Mouse (Mus musculus): ENCODE measurements at regions not wholly inside any gene's neighbourhood (a gene's known extent, or its start where the extent isn't known, plus 50 kb on each side); places are given as distances from the start of the nearest gene placed in this dataset.

DNA sequence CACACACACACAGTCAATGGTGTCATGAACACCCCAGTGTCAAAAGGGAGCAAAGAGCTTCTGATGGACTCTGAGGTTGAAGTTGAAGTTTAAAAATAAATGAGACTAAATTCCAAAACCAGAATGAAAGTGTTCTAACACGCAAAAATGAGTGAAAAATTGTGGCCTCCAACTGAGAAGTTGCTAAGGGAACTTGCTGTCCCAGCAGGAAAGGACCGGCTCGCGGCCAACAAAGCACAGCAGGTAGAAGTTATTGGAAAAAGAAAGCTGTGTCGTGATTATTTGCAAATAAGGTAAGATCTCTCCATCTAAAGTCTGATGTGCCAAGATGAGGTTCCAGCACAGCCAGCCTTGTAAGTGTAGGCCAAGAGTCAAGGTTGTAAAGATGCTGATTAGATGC, 169.7 kb downstream of the Nrp2 start:
- DNase-seq (ENCODE audit: low spot score) (no peak), ATAC-seq (no peak)
- no peaks in the 10 kb centered on the region for H3K4me1 ChIP-seq (ENCODE audit: insufficient read depth, low read depth, low read length)
- H3K9ac ChIP-seq (replicated peaks; ENCODE audit: low read depth): no peak overlapping the region
- TF ChIP-seq CTCF (IDR thresholded peaks at IDR 0.05) (no peak), EP300 (IDR thresholded peaks at IDR 0.05) (no peak)
- 87% methylated on average over 5 of the region's 5 CpGs for WGBS
- no peaks in the 10 kb centered on the region for H3K9me3 ChIP-seq (ENCODE audit: low read length)
- H3K27ac ChIP-seq (ENCODE audit: low read length): no peak overlapping the region
- H3K4me2 ChIP-seq (replicated peaks; ENCODE audit: low read depth, low read length): no peak overlapping the region
- no peak overlapping the region for H3K4me3 ChIP-seq (ENCODE audit: low read depth, low read length)
- no peaks in the 10 kb centered on the region for H3K27me3 ChIP-seq (replicated peaks; ENCODE audit: insufficient read depth, low read length)
- no peaks in the 10 kb centered on the region for H3K36me3 ChIP-seq (ENCODE audit: insufficient read depth, low read length)

DNA sequence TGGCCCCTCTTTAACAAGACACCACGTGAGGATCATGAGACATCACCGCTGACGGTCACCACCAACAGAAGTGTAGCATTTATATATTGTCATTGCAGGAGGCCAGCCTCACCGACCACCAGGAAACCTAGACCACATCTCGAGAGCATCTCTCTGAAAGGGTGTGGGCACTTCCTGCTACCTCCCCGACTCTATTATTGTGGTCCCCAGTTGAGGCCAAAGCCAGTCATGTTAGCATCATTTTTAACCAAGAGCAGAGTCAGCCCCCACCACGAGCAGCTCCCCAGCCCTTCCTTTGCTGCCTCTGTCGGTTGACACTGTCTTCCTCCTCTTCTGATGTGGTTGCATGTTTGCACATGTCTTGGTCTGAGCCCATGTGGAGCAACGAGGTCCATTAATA, 172.5 kb downstream of the Nrp2 start:
- Histone ChIP-seq H3K27ac (ENCODE audit: low read length) (no peak overlapping the region), H3K9ac (replicated peaks; ENCODE audit: low read depth) (no peak overlapping the region), H3K4me1 (ENCODE audit: insufficient read depth, low read depth, low read length) (no peaks in the 10 kb centered on the region), H3K4me2 (replicated peaks; ENCODE audit: low read depth, low read length) (no peak overlapping the region), H3K27me3 (replicated peaks; ENCODE audit: insufficient read depth, low read length) (no peaks in the 10 kb centered on the region), H3K9me3 (ENCODE audit: low read length) (no peaks in the 10 kb centered on the region), H3K36me3 (ENCODE audit: insufficient read depth, low read length) (no peaks in the 10 kb centered on the region), H3K4me3 (ENCODE audit: low read depth, low read length) (no peak overlapping the region)
- no peak for ATAC-seq
- no peak for TF ChIP-seq CTCF (IDR thresholded peaks at IDR 0.05)
- no peak for TF ChIP-seq EP300 (IDR thresholded peaks at IDR 0.05)
- WGBS: 68% methylated on average over 9 of the region's 9 CpGs
- DNase-seq (ENCODE audit: low spot score): no peak

DNA sequence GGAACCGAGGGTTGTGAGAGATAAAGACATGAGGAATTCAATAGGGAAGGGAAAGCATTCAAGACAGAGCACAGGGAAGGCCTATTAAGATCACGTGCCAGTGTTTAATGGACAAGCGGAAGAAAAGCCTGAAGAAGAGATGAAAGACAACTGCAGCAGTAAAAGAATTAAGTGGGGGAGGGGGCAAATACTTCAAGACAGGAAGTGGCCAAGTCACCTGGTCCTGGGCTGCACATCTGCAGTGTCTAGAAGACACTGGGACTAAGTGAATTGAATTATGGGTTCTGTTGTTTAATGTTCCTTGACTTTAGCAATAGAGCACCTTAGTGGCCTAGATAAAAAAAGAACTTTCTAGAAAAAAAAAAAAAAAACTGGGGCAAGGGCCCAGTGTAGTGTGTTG, 173.6 kb downstream of the Nrp2 start:
- Histone ChIP-seq H3K27me3 (replicated peaks; ENCODE audit: insufficient read depth, low read length) (no peaks in the 10 kb centered on the region), H3K4me2 (replicated peaks; ENCODE audit: low read depth, low read length) (no peak overlapping the region), H3K9ac (replicated peaks; ENCODE audit: low read depth) (no peak overlapping the region), H3K36me3 (ENCODE audit: insufficient read depth, low read length) (no peaks in the 10 kb centered on the region), H3K9me3 (ENCODE audit: low read length) (no peaks in the 10 kb centered on the region), H3K4me3 (ENCODE audit: low read depth, low read length) (no peak overlapping the region), H3K27ac (ENCODE audit: low read length) (no peak overlapping the region), H3K4me1 (ENCODE audit: insufficient read depth, low read depth, low read length) (no peaks in the 10 kb centered on the region)
- WGBS: 75% methylated on average over 3 of the region's 3 CpGs
- TF ChIP-seq EP300 (IDR thresholded peaks at IDR 0.05): no peak
- no peak for TF ChIP-seq CTCF (IDR thresholded peaks at IDR 0.05)
- ATAC-seq: no peak
- no peak for DNase-seq (ENCODE audit: low spot score)

DNA sequence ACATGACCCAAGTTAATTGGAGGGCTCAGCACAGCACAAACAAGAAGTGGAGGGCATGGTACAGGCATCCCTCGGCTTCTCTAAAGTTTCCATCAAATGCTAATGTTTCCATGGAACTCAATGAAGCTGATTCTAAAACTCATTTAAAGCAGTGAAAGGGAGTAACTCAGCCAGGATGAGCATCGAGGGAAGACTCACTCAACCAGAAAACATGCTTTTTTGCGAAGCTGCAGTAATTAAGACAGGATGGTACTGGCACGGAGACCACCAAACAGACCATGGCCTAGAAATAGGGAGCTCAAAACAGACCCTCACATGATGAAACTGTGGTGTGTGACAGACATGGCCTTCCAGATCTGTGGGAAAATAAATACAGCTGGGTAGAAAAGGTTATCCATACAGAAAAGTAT, 177.8 kb downstream of the Nrp2 start:
- H3K9ac ChIP-seq (replicated peaks; ENCODE audit: low read depth): no peak overlapping the region
- H3K36me3 ChIP-seq (ENCODE audit: insufficient read depth, low read length): no peaks in the 10 kb centered on the region
- no peaks in the 10 kb centered on the region for H3K27me3 ChIP-seq (replicated peaks; ENCODE audit: insufficient read depth, low read length)
- H3K27ac ChIP-seq (ENCODE audit: low read length): no peak overlapping the region
- TF ChIP-seq EP300 (IDR thresholded peaks at IDR 0.05) (no peak), CTCF (IDR thresholded peaks at IDR 0.05) (no peak)
- ATAC-seq: no peak
- no peaks in the 10 kb centered on the region; the same call in 1 of the 2 replicates for H3K4me1 ChIP-seq (ENCODE audit: insufficient read depth, low read depth, low read length)
- no peak overlapping the region for H3K4me3 ChIP-seq (ENCODE audit: low read depth, low read length)
- DNase-seq (ENCODE audit: low spot score): no peak
- H3K4me2 ChIP-seq (replicated peaks; ENCODE audit: low read depth, low read length): no peak overlapping the region
- no peaks in the 10 kb centered on the region for H3K9me3 ChIP-seq (ENCODE audit: low read length)
- WGBS: 79% methylated on average over 4 of the region's 4 CpGs

DNA sequence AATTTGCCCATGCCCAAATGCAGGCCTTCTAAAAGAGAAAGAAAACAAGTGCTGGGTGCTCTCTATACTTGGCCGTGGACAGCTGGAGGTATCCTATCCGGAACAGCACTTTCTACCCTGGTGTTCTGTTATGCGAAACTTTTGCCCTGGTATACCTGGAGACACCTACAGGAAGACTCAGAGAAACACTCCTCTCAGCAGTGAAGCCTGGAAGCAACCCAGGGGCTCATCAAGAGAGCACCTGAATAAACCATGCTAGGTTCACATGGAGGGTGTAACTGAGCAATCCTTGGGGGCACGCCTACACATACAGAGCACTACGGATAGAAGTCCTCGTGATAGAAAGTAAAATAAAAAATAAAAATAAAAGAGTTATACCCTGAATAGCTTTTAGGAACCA, 178.4 kb downstream of the Nrp2 start:
- DNase-seq (ENCODE audit: low spot score) (no peak), ATAC-seq (no peak)
- Histone ChIP-seq H3K4me2 (replicated peaks; ENCODE audit: low read depth, low read length) (no peak overlapping the region), H3K4me1 (ENCODE audit: insufficient read depth, low read depth, low read length) (no peaks in the 10 kb centered on the region; the same call in 1 of the 2 replicates), H3K9ac (replicated peaks; ENCODE audit: low read depth) (no peak overlapping the region), H3K4me3 (ENCODE audit: low read depth, low read length) (no peak overlapping the region), H3K9me3 (ENCODE audit: low read length) (no peaks in the 10 kb centered on the region), H3K27me3 (replicated peaks; ENCODE audit: insufficient read depth, low read length) (no peaks in the 10 kb centered on the region), H3K36me3 (ENCODE audit: insufficient read depth, low read length) (no peaks in the 10 kb centered on the region), H3K27ac (ENCODE audit: low read length) (no peak overlapping the region)
- TF ChIP-seq CTCF (IDR thresholded peaks at IDR 0.05) (no peak), EP300 (IDR thresholded peaks at IDR 0.05) (no peak)
- 76% methylated on average over 6 of the region's 6 CpGs for WGBS

DNA sequence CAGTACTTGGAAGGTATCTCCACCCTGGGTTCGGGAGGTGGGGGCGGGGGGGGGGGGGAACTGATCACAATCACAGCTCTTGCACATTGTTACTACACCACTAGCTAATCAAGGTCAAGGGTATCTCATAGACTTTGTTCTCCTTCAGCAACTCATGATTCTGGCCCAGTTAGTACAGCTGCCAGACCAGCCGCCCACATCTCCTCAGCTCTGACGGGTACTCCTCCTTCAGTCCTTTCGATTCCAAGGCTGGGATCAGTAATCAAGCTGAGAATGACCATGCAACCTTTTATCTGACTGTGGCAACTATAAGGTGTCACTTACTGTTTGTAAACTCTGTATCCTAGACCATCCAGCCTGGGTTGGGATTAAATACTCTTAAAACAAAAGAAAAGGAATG, 178.9 kb downstream of the Nrp2 start:
- Histone ChIP-seq H3K9me3 (ENCODE audit: low read length) (no peaks in the 10 kb centered on the region), H3K9ac (replicated peaks; ENCODE audit: low read depth) (no peak overlapping the region), H3K4me3 (ENCODE audit: low read depth, low read length) (no peak overlapping the region), H3K27me3 (replicated peaks; ENCODE audit: insufficient read depth, low read length) (no peaks in the 10 kb centered on the region), H3K27ac (ENCODE audit: low read length) (no peak overlapping the region), H3K36me3 (ENCODE audit: insufficient read depth, low read length) (no peaks in the 10 kb centered on the region), H3K4me2 (replicated peaks; ENCODE audit: low read depth, low read length) (no peak overlapping the region), H3K4me1 (ENCODE audit: insufficient read depth, low read depth, low read length) (no peaks in the 10 kb centered on the region; the same call in 1 of the 2 replicates)
- no peak for TF ChIP-seq CTCF (IDR thresholded peaks at IDR 0.05)
- no peak for TF ChIP-seq EP300 (IDR thresholded peaks at IDR 0.05)
- WGBS: 92% methylated on average over 5 of the region's 5 CpGs
- ATAC-seq: no peak
- no peak for DNase-seq (ENCODE audit: low spot score)

DNA sequence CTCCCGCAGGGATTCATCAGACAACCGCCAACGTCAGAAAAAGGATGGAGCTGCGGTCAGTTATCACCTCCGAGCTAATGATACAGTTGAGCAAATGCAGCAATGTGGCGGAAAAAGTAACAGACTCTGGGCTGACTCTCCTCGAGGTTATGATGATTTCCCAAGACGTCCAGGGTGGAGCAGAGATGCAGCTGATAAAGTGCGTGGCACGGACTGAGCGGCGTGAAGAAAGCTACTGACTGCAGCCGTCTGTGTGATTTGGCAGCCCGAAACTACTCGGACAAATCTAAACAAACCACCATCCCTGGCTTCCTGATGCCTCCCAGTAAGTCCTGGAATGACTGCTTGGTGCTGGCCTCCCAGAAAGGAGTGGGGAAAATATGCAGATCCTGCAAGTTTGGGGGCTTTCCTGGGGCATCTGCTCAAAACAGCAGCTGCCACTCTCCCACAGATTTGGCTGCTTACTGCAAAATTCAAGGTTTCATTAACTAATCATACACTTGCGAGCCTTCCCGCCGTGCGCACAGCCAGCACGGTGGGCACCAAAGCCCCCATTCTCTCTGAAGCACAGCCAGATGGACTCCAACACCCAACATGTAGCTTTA, 181.9 kb downstream of the Nrp2 start:
- Histone ChIP-seq H3K4me2 (replicated peaks; ENCODE audit: low read depth, low read length) (no peak overlapping the region), H3K9me3 (ENCODE audit: low read length) (no peaks in the 10 kb centered on the region), H3K27ac (ENCODE audit: low read length) (no peak overlapping the region), H3K9ac (replicated peaks; ENCODE audit: low read depth) (no peak overlapping the region), H3K27me3 (replicated peaks; ENCODE audit: insufficient read depth, low read length) (no peaks in the 10 kb centered on the region), H3K36me3 (ENCODE audit: insufficient read depth, low read length) (no peaks in the 10 kb centered on the region), H3K4me1 (ENCODE audit: insufficient read depth, low read depth, low read length) (no peaks in the 10 kb centered on the region; the same call in 1 of the 2 replicates), H3K4me3 (ENCODE audit: low read depth, low read length) (no peak overlapping the region)
- DNase-seq (ENCODE audit: low spot score): peak; percentile 57
- no peak for TF ChIP-seq EP300 (IDR thresholded peaks at IDR 0.05)
- peak; percentile 53 for ATAC-seq
- WGBS: 36% methylated on average over 20 of the region's 20 CpGs
